Mouse (Mus musculus): ENCODE results near the gene Dcpp3. TPM values are rescaled to one million over a fixed set of nuclear protein-coding genes. Genes with fewer than 3 reads are reported as not detected.
A peak's percentile ranks its signal among the peaks of the same experiment; 100 is the strongest.
"Not testable (repeated sequence)": the region's sequence is repeated elsewhere in the genome, so short reads cannot be mapped to it uniquely, and the experiment has no call there.

Dcpp3 gene
- polyA plus RNA-seq, 1 experiment from 2014 or later = not detected

- H3K36me3 ChIP-seq = no peaks in the 10 kb centered on the region
- WGBS = 69% methylated on average over 2 of the region's 2 CpGs
- H3K9me3 ChIP-seq = no peaks in the 10 kb centered on the region
- no peak overlapping the region for H3K4me3 ChIP-seq (replicated peaks)
- no peaks in the 10 kb centered on the region for H3K27me3 ChIP-seq (replicated peaks)
- no peak overlapping the region for H3K27ac ChIP-seq
- no peaks in the 10 kb centered on the region for H3K4me1 ChIP-seq
- ATAC-seq (ENCODE audit: insufficient read depth, low FRiP score, low read depth) = no peak
- H3K4me2 ChIP-seq = no peak overlapping the region
- H3K9ac ChIP-seq = no peak overlapping the region
Measured at GRCm38 (mm10) chr17:23949068-23949467, 31.8 kb downstream of the Dcpp3 start.

DNA sequence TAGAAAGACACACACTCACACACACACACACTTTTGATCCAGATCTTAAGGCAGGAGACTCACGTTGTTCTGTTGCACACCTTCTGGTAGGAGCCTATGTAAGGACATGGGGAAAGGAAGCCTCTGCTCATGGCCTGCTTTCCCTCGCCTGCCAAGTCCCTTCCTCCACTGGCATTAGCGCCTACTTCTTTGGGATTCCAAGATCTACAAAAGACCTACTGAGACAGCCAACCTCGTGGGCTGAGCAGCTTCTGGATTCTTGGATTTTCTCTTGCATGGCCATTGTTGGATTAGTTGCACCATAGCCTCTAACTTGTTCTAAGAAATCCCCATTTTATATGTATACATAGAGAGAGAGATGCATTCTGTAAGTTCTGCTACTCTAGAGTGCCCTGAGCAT lies 33.6 kb downstream of the Dcpp3 start:
- WGBS = 67% methylated on average over 4 of the region's 4 CpGs

GRCm38 (mm10) chr17:23955174-23955573 lies 37.9 kb downstream of the Dcpp3 start, which contains the start of gene Sbpl:
Gene Sbpl (minus strand): TSS chr17:23955274.
- Histone ChIP-seq H3K9me3 (no peaks in the 10 kb centered on the region), H3K27me3 (replicated peaks) (no peaks in the 10 kb centered on the region), H3K27ac (no peak within 1 kb of the TSS), H3K9ac (no peak within 1 kb of the TSS), H3K4me2 (no peak within 1 kb of the TSS), H3K4me3 (replicated peaks) (no peak within 1 kb of the TSS), H3K36me3 (no peaks in the 10 kb centered on the region), H3K4me1 (no peaks in the 10 kb centered on the region)
- WGBS = 72% methylated on average over 5 of the region's 5 CpGs
- ATAC-seq (ENCODE audit: insufficient read depth, low FRiP score, low read depth) = no peak

More for the DNA sequence above, 33.6 kb downstream of the Dcpp3 start:
- H3K36me3 ChIP-seq; H3K9ac ChIP-seq; H3K4me1 ChIP-seq; H3K27ac ChIP-seq; H3K9me3 ChIP-seq; H3K4me3 ChIP-seq (replicated peaks); ATAC-seq (ENCODE audit: insufficient read depth, low FRiP score, low read depth); H3K4me2 ChIP-seq; H3K27me3 ChIP-seq (replicated peaks): not testable (repeated sequence)

DNA sequence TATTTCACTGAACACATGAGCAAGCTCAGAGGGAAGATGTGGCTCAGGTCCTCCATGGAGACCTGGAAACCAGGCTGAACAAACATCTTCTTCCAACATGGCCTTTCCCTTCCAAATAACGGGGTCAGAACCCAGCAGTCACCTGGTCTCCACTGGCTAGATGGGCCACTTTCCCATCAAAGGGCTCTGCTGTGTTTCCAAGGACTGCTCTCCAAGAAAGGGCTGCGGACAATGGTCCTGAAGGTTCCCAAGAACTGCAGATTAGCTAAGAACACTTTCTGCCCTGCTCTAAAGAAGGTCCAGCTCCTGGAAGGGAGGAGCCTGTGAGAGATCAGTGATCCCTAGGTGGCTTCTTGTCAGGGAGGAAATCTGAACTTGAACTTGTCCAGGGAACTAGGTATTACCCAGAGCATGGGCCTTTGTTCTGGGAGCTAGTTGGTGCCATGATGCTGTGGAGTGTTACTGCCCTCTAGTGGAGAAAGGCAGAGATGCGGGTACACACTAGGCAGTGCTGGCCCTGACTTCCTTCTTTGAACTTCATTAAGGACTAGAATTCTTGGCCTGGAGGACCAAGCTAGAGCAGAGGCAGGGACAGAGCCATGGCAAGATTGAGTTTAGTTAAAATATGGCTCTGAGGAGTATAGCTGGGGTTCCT lies 43.0 kb downstream of the Dcpp3 start:
- ATAC-seq (ENCODE audit: insufficient read depth, low FRiP score, low read depth) = peak; percentile 84
- H3K4me3 ChIP-seq (replicated peaks) = no peak overlapping the region
- H3K9ac ChIP-seq = no peak overlapping the region
- no peak overlapping the region for H3K4me2 ChIP-seq
- no peak overlapping the region for H3K27ac ChIP-seq
- no peaks in the 10 kb centered on the region for H3K27me3 ChIP-seq (replicated peaks)
- no peaks in the 10 kb centered on the region for H3K4me1 ChIP-seq
- no peaks in the 10 kb centered on the region for H3K9me3 ChIP-seq
- H3K36me3 ChIP-seq = no peaks in the 10 kb centered on the region
- 36% methylated on average over 3 of the region's 3 CpGs for WGBS

- H3K27ac ChIP-seq = no peak overlapping the region
- ATAC-seq (ENCODE audit: insufficient read depth, low FRiP score, low read depth) = no peak
- WGBS = 61% methylated on average over 4 of the region's 4 CpGs
Measured at GRCm38 (mm10) chr17:23961573-23962122, 44.4 kb downstream of the Dcpp3 start.

GRCm38 (mm10) chr17:23965805-23966425 lies 48.7 kb downstream of the Dcpp3 start:
- Histone ChIP-seq H3K36me3 (no peaks in the 10 kb centered on the region), H3K27ac (no peak overlapping the region), H3K27me3 (replicated peaks) (no peaks in the 10 kb centered on the region), H3K9me3 (no peaks in the 10 kb centered on the region), H3K4me1 (no peaks in the 10 kb centered on the region), H3K4me2 (no peak overlapping the region), H3K4me3 (replicated peaks) (no peak overlapping the region), H3K9ac (no peak overlapping the region)
- WGBS = 46% methylated on average over 6 of the region's 6 CpGs
- no peak for ATAC-seq (ENCODE audit: insufficient read depth, low FRiP score, low read depth)

More at GRCm38 (mm10) chr17:23961573-23962122, 44.4 kb downstream of the Dcpp3 start:
- Histone ChIP-seq H3K9me3 (no peaks in the 10 kb centered on the region), H3K4me3 (replicated peaks) (no peak overlapping the region), H3K9ac (no peak overlapping the region), H3K27me3 (replicated peaks) (no peaks in the 10 kb centered on the region), H3K4me1 (no peaks in the 10 kb centered on the region), H3K36me3 (no peaks in the 10 kb centered on the region), H3K4me2 (no peak overlapping the region)

DNA sequence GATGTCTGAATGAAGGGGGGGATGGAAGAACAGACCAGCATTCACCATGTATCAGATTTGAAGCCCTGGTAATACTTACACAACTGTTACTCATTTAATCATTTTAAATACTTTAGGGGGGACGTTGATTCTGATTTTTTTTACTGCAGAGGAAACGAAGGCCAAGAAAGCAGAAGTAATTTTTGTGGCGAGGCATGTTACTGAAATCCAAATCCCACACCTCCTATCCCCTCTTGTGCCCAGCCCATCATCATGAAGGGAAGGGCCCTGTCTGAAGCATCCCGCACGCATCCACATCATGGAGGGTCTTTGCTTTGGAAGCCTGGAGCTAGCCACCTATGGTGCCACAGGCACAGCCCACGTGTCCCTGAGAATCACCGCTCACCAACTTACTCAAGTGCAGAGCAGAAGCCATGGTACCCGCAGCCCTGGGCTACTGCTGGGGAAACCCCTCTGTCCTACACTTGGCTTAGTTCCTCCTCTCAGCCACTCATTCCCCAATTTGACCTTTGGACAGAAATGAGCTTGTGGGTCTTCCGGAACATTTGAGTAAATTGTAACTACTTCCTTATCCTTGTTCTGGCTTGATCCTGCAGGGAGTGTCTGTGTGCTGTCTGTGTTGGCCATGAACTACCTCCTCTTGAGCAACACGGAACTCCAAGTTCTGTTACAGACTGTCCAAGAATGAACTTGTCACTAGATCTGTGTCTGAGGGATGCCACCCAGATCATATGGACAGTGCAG lies 49.6 kb downstream of the Dcpp3 start:
- Histone ChIP-seq H3K9ac (no peak overlapping the region), H3K36me3 (no peaks in the 10 kb centered on the region), H3K4me3 (replicated peaks) (no peak overlapping the region), H3K27ac (0 out of 2 replicates have a peak overlapping the region, but pooled peaks have one; percentile 8), H3K9me3 (no peaks in the 10 kb centered on the region), H3K27me3 (replicated peaks) (no peaks in the 10 kb centered on the region), H3K4me2 (no peak overlapping the region), H3K4me1 (no peaks in the 10 kb centered on the region)
- ATAC-seq (ENCODE audit: insufficient read depth, low FRiP score, low read depth) = peak; percentile 40
- 75% methylated on average over 10 of the region's 10 CpGs for WGBS

DNA sequence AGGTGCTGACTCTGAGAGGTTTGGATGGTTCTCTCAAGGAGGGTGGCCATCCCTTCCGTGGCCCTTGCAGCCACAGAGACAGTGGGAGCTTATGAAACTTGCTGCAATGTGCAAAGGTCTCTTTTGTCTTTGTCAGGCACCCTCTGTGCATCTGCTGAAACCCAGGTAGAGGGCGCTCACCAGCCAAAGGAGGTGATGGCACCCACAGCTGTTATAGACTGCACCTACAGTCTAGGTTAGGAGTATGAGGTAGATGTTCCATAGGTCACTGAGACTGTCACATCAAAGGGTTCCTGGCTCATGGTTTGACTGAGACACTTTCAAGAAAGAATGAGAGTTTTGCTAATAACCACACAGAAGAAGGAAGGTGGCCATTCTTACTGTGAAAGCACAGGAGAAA lies 51.5 kb downstream of the Dcpp3 start:
- 60% methylated on average over 2 of the region's 2 CpGs for WGBS
- H3K27ac ChIP-seq = no peak overlapping the region
- no peaks in the 10 kb centered on the region for H3K9me3 ChIP-seq
- H3K9ac ChIP-seq = no peak overlapping the region
- no peak overlapping the region for H3K4me2 ChIP-seq
- no peak for ATAC-seq (ENCODE audit: insufficient read depth, low FRiP score, low read depth)
- no peaks in the 10 kb centered on the region for H3K27me3 ChIP-seq (replicated peaks)
- H3K4me1 ChIP-seq = no peaks in the 10 kb centered on the region
- H3K36me3 ChIP-seq = no peaks in the 10 kb centered on the region
- no peak overlapping the region for H3K4me3 ChIP-seq (replicated peaks)

Other genes starting within 250 kb of the Dcpp3 start
- 73.7 and 84.8 TPM in 2 replicates for gene Hcfc1r1, start 243.9 kb upstream of the Dcpp3 start, polyA plus RNA-seq (2015; fragmentation: Nextera tagmentation; extraction: Ambion mirVana)
- gene Thoc6, start 243.6 kb upstream of the Dcpp3 start, polyA plus RNA-seq (2015; fragmentation: Nextera tagmentation; extraction: Ambion mirVana) = 37.8 and 39.9 TPM in 2 replicates
- gene Tnfrsf12a, start 240.0 kb upstream of the Dcpp3 start, polyA plus RNA-seq (2015; fragmentation: Nextera tagmentation; extraction: Ambion mirVana) = 23.8 and 25.4 TPM in 2 replicates
- gene Cldn6, start 238.2 kb upstream of the Dcpp3 start, polyA plus RNA-seq (2015; fragmentation: Nextera tagmentation; extraction: Ambion mirVana) = 92.7 and 122 TPM in 2 replicates
- 1.8 and 2.4 TPM in 2 replicates for gene Cldn9, start 233.4 kb upstream of the Dcpp3 start, polyA plus RNA-seq (2015; fragmentation: Nextera tagmentation; extraction: Ambion mirVana)
- 0.06 and 0.22 TPM in 2 replicates for gene 1520401A03Rik, start 194.7 kb upstream of the Dcpp3 start, polyA plus RNA-seq (2015; fragmentation: Nextera tagmentation; extraction: Ambion mirVana)
- gene Pkmyt1, start 191.1 kb upstream of the Dcpp3 start, polyA plus RNA-seq (2015; fragmentation: Nextera tagmentation; extraction: Ambion mirVana) = 47.4 and 49.9 TPM in 2 replicates
- gene Paqr4, start 176.6 kb upstream of the Dcpp3 start, polyA plus RNA-seq (2015; fragmentation: Nextera tagmentation; extraction: Ambion mirVana) = 22.6 and 23.2 TPM in 2 replicates
- gene Kremen2, start 171.6 kb upstream of the Dcpp3 start, polyA plus RNA-seq (2015; fragmentation: Nextera tagmentation; extraction: Ambion mirVana) = 0.49 and 0.74 TPM in 2 replicates
- gene Flywch1, start 145.9 kb upstream of the Dcpp3 start, polyA plus RNA-seq (2015; fragmentation: Nextera tagmentation; extraction: Ambion mirVana) = 48.9 and 50.5 TPM in 2 replicates
- 18.1 and 23.5 TPM in 2 replicates for gene Flywch2, start 131.4 kb upstream of the Dcpp3 start, polyA plus RNA-seq (2015; fragmentation: Nextera tagmentation; extraction: Ambion mirVana)
- gene Srrm2, start 126.9 kb upstream of the Dcpp3 start, polyA plus RNA-seq (2015; fragmentation: Nextera tagmentation; extraction: Ambion mirVana) = 448 and 501 TPM in 2 replicates
- 938 and 1,022 TPM in 2 replicates for gene Elob, start 88.3 kb upstream of the Dcpp3 start, polyA plus RNA-seq (2015; fragmentation: Nextera tagmentation; extraction: Ambion mirVana)
- 0.17 TPM in 1 of 2 replicates, not detected in the other for gene Prss33, start 81.4 kb upstream of the Dcpp3 start, polyA plus RNA-seq (2015; fragmentation: Nextera tagmentation; extraction: Ambion mirVana)
- gene Prss32, start 73.6 kb upstream of the Dcpp3 start, polyA plus RNA-seq (2015; fragmentation: Nextera tagmentation; extraction: Ambion mirVana) = 2.9 and 4.0 TPM in 2 replicates
- 1.6 and 1.9 TPM in 2 replicates for gene Prss41, start 73.3 kb upstream of the Dcpp3 start, polyA plus RNA-seq (2015; fragmentation: Nextera tagmentation; extraction: Ambion mirVana)
- gene Prss21, start 49.4 kb upstream of the Dcpp3 start, polyA plus RNA-seq (2015; fragmentation: Nextera tagmentation; extraction: Ambion mirVana) = not detected in 2 replicates
- not detected in 2 replicates for gene Dcpp1, start 36.6 kb upstream of the Dcpp3 start, polyA plus RNA-seq (2015; fragmentation: Nextera tagmentation; extraction: Ambion mirVana)
- gene Dcpp2, start 36.6 kb upstream of the Dcpp3 start, polyA plus RNA-seq (2015; fragmentation: Nextera tagmentation; extraction: Ambion mirVana) = not detected in 2 replicates
- gene Sbp, start 24.2 kb downstream of the Dcpp3 start, polyA plus RNA-seq (2015; fragmentation: Nextera tagmentation; extraction: Ambion mirVana) = not detected in 2 replicates
- not detected in 2 replicates for gene Sbpl, start 37.8 kb downstream of the Dcpp3 start, polyA plus RNA-seq (2015; fragmentation: Nextera tagmentation; extraction: Ambion mirVana)
- gene Prss30, start 63.1 kb downstream of the Dcpp3 start, polyA plus RNA-seq (2015; fragmentation: Nextera tagmentation; extraction: Ambion mirVana) = 0.45 TPM in 1 of 2 replicates, not detected in the other
- gene Prss22, start 80.6 kb downstream of the Dcpp3 start, polyA plus RNA-seq (2015; fragmentation: Nextera tagmentation; extraction: Ambion mirVana) = 1.9 and 3.0 TPM in 2 replicates
- gene Prss27, start 120.7 kb downstream of the Dcpp3 start, polyA plus RNA-seq (2015; fragmentation: Nextera tagmentation; extraction: Ambion mirVana) = 2.4 and 6.3 TPM in 2 replicates
- gene Kctd5, start 156.0 kb downstream of the Dcpp3 start, polyA plus RNA-seq (2015; fragmentation: Nextera tagmentation; extraction: Ambion mirVana) = 58.4 and 61.4 TPM in 2 replicates
- 36.1 and 38.9 TPM in 2 replicates for gene Pdpk1, start 233.5 kb downstream of the Dcpp3 start, polyA plus RNA-seq (2015; fragmentation: Nextera tagmentation; extraction: Ambion mirVana)
- gene Amdhd2, start 246.3 kb downstream of the Dcpp3 start, polyA plus RNA-seq (2015; fragmentation: Nextera tagmentation; extraction: Ambion mirVana) = 25.1 and 29.3 TPM in 2 replicates

Measured in stomach, embryonic 15.5 days (tissue).